Mouse (Mus musculus) layer of hippocampus, adult 18-20 months (tissue): ENCODE data around the gene Acer3. TPM values are rescaled to one million over a fixed set of nuclear protein-coding genes. Genes with fewer than 3 reads are reported as not detected.
"Not testable (repeated sequence)": the region's sequence is repeated elsewhere in the genome, so short reads cannot be mapped to it uniquely, and the experiment has no call there.

ENCODE experiments used
- DNase-seq, 2 experiments: peaks; one replicate each; pipeline ENCODE4 v3.0.0; 2022; ENCODE audit warnings: low spot score in 2 of 2
- total RNA-seq, 2 experiments: library from RNA; stranded (reverse); gene quantifications; 2 replicates each; pipeline ENCODE4 v1.2.3; 2021

Gene Acer3
- total RNA-seq, 2 experiments from 2014 or later = 18.1 to 24.9 TPM

DNA sequence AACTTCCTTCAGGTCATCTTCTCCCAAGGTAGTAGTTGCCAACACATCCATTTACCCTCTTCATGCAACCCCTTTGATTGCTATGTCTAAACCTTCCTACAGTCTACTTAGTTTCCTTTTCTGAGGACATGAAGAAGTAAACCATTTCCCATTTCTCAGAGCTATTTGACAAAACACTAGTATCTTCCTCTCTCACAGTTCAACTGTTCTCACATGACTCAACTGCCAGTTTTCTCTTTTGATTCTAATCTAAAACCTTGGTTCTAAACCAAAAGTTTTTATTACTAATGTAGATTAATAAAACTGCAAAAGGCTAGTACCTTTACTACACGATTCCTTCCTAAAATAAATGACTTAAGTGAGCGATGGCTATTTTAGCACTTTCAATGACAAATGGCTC lies 13.6 kb downstream of the Acer3 start:
- no peak for DNase-seq

DNA sequence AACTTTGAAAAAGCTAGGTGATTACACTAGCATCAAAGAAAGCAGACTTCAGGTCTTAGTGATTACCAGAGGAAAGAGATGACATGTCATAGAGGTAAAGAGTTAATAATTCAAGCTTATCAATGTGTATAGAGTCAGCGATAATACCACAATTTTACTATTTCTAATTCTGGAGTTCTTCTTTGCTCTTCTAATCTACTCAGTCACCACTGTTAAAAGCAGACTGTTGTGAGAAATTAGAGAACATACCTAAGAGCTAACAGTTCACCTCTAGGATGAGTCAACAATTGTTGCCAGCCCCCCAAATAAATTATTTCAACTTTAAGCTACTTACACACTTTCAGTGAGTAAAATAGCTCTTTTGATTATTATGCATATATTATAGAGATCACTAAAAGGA lies 28.1 kb downstream of the Acer3 start:
- no peak for DNase-seq

DNA sequence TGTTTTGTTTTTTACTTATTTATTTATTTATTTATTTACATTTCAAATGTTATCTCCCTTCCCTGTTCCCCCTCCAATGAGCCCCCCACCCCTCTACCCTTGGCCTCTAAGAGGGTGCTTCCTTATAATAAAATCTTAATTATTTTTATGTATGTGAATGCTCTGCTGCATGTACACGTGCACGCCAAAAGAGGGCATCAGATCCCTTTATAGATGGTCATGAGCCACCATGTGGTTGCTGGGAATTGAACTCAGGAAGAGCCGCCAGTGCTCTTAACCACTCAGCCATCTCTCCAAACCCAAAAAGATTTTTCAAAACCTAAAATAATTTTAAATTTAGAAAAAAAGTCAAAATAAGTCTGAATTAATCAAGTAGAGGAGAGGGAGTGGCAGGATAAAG lies 31.4 kb downstream of the Acer3 start:
- DNase-seq = no peak

GRCm38 (mm10) chr7:98276263-98276662 lies 44.7 kb downstream of the Acer3 start:
- DNase-seq = no peak

- DNase-seq = not testable (repeated sequence)
These were observed 52.8 kb downstream of the Acer3 start for GRCm38 (mm10) chr7:98268166-98268565.

- DNase-seq = no peak
These were observed 68.5 kb downstream of the Acer3 start for GRCm38 (mm10) chr7:98252520-98252919.

DNA sequence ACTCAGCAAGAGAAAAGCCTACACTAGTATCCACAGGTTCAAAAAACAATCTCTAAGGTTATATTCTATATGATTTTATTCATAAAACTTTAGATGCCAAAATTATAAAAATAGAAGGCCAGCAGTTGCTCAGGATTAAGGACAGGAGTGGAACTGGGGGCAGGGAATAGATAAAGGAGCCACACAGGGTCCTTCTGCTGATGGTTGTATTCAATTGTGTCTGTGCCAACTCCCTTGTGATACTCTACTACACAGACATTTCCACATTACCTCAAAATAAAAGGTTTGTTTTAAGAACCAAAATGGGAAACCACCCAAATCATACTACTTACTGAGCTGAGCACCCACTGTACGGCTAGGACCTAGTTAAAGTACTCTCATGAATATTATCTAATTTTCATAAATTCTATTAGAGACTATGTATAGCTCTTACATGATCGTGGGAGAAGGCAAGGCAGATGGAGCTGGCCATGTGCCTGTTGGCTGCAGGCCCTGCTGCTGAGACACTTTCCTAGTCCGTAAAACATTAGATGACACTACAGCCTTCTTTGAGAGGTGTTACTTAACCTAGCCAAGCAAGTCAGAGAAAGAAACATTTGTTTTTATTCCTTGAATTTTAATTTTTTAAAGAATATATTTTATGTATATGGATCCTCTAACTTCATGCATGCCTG lies 84.2 kb downstream of the Acer3 start:
- peak; percentile 16 to 75 for DNase-seq

DNA sequence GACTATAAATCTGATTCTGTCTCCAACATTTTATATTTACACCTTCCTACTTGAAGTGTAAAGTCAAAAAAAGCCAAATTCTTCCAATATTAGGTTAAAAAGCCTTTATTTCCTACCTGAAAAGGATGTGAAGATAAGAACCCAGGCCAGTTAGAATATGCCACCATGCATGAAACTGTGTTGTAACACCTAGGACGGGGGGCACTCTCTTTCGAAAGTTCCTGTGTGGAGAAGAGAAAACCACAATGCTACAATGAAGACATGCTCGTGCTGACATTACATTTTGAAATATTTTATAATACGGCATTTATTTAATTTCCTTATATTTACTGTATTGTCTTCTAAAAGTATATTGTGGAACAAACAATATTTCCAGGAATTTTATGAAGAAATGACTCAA lies 97.2 kb downstream of the Acer3 start:
- DNase-seq = no peak

- no peak for DNase-seq
These were observed 104.3 kb downstream of the Acer3 start for GRCm38 (mm10) chr7:98216713-98217112.

GRCm38 (mm10) chr7:98202946-98203345 lies 118.1 kb downstream of the Acer3 start:
- DNase-seq = no peak

GRCm38 (mm10) chr7:98201493-98202028 lies 119.4 kb downstream of the Acer3 start:
- no peak for DNase-seq

- DNase-seq = no peak
These were observed 120.6 kb downstream of the Acer3 start for GRCm38 (mm10) chr7:98200396-98200795.

- DNase-seq = no peak
These were observed 121.6 kb downstream of the Acer3 start, which contains the start of gene B3gnt6 for GRCm38 (mm10) chr7:98199381-98199780. TSS of gene B3gnt6 (minus strand) at chr7:98199481.

DNA sequence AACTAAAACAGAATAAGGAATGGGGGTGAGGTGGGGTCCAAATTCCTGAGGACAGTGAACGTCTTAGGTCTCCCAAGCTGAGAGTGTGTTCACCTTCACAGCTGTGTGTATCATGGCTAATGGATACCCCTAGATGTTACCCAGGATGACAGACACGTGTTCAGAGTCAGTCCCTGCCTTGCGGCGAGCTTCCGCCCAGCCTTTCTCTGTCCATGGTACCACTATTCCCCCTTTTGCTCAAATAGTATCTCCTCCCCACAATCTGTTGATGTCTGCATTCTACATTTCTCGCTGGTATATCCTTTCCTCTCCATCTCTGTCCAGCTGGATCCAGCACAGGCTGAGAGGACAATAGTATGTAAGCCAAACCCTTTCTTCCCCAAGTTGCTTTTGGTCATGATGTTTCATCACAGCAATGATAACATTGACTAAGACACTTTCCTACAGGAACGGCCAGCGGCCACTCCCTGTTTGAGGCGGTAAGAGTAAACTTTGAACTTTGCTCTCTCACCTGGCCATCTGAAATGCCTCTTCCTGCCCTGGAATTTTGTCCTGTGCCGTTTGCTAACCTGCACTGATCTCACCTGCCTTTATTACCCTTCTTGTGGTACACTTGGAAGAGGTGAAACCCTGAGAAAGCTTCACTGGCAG lies 125.7 kb downstream of the Acer3 start:
- no peak for DNase-seq

DNA sequence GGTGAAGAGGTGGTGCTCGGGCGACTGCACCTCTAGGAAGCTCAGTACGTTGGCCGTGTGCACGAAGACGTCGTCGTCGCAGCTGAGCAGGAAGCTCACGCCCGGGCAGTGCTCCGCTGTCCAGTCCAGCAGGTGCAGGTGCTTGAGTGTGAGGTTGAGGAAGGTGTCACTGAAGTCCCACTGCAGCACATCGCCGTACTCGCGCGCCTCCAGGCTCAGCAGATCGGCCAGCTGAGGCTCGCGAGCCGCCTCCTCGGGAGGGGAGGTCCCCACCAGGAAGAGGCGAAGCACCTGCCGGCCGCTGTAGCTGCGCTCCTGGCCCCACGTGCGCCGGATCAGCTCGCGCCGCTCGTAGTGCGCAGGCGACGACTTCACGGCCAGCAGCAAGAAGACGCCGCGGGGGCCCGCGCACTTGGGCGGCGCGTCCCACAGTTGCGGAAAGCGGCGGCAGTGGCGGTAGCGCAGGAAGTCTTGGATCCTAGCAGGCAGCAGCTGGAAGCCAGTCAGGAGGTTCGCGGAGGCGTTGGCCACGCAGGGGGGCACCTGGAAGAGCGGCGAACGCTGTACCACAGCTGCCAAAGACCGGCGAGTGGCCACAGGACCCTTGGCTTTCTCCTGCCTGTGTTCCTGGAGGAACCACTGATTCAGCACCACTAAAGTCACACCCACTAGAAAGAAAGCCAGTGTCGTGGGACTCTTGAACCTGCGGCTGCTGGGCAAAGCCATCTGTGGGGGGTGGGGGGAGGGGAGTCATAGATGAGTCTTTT lies 126.8 kb downstream of the Acer3 start:
- no peak for DNase-seq

- DNase-seq = peak in 1 of 2 experiments; percentile 30
These were observed 127.4 kb downstream of the Acer3 start for GRCm38 (mm10) chr7:98193515-98194025.

DNA sequence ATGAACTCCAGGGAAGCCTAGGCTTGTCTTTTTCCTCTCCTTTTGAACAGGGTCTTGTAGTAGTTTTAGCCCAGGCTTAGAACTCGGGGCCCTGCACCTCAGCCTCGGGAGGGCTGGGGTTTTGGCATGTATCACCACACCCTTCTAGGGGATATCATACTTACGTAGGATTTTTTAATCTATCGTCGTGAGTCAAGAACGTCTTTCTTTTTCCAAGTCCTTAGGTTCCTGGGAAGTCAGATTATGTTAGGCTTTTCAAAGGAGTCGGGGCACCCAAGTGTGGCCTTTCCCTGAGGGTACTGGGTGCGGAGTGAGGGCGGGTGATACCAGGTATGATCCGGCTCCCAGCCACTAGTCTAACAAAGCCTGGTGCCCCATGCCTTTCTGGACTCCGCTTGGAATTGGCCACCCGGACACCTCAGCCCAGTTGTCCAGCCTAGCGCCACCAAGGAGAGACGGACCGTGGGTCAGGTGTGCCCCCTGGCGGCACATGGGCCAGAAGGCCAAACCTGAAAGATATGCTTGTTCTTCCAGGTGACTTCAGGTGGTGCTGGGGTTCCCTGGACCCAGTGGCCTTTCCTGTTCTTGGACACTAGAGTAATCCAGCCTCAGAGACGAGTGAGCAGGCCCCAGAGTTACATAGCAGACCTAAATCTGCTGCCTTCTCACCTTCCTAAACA lies 129.3 kb downstream of the Acer3 start:
- DNase-seq = no peak

- no peak for DNase-seq
These were observed 130.4 kb downstream of the Acer3 start for GRCm38 (mm10) chr7:98190578-98190977.

GRCm38 (mm10) chr7:98189745-98190144 lies 131.3 kb downstream of the Acer3 start:
- DNase-seq = no peak

GRCm38 (mm10) chr7:98188680-98189079 lies 132.3 kb downstream of the Acer3 start:
- no peak for DNase-seq

GRCm38 (mm10) chr7:98188238-98188637 lies 132.8 kb downstream of the Acer3 start:
- DNase-seq = no peak
